Mouse (Mus musculus): ENCODE measurements at regions not wholly inside any gene's neighbourhood (a gene's known extent, or its start where the extent isn't known, plus 50 kb on each side); places are given as distances from the start of the nearest gene placed in this dataset.

DNA sequence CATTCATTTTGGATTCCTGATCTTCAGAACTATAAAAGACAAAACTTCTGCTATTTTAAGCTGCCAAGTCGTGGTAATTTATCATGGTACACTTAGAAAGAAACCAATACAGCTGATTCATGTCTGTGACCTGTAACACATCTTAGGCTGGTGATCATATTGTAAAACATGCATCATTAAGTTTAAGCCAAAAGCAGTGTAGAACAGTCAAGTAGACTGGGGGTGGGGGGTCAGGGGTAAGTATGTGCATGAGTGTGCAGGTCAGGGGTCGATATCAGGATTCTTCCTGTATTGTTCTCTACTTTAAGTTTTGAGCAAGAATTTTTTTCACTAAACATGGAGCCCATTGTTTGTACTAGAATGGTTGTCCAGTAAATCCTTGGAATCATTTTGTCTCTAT lies 160.7 kb downstream of the Calcrl start:
- no peak for DNase-seq (ENCODE audit: low spot score in 2 of 2)

DNA sequence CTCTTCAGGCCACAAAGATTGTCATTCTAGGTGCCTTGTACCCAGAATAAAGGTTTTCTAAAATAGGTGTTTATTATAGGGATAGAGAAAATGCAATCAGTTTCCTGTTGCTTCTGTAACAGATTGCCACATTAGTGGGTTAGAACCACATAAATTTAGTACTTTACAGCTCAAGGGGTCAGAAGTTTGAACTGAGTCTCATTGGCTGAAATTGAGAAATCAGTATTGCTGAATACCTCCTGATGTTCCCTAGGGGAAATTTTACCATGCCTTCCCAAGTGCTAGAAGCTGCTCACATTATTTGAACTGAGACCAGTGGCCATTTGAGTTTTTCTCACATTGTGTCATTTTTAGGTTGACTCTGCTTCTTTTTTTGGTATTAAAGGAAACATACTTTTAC lies 160.2 kb downstream of the Calcrl start:
- DNase-seq (ENCODE audit: low spot score in 2 of 2): no peak

DNA sequence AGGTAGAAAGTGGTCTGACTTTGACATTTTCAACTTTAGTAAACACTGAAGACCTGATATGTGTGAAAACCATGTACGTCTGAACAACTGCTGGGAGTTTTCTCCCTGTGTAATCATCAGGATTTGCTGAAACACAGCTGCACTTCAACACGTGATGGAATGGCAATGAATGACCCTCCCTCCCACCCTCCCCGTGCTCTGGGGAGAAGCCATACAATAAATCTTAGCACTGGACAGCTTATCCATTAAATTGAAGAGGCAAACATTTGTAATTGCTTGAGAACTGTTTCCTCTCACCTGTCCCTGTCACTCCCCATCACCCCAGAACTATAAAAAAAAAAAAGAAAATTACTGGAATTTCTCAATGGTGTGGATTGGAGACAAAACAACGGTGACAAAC lies 159.1 kb downstream of the Calcrl start:
- DNase-seq (ENCODE audit: low spot score in 2 of 2): no peak

DNA sequence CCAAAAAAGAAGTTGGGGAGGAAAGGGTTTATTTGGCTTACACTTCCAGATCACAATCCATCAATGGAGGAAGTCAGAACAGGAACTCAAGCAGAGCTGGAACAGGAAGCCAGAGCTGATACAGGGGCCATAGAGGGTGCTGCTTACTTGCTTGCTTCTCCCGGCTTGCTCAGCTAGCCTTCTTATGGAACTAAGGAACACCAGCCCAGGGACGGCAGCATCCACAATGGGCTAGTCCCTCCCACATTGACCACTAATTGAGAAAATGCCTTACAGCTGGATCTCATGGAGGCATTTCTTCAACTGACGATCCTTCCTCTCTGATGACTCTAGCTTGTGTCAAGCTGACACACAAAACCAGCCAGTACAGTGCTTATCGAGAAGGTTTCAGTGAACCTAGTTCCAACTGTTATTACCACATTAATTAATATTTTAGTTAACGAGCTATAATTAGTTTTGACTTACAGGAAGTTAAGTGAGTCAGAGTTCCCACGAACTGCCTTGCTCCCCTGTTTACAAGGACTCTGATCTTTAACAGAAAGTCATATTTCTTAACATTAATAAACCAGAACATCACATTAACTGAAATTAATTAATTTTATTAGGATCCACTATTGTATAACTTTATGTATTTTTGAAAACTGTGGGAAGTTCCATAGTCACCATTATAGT lies 158.2 kb downstream of the Calcrl start:
- no peak for DNase-seq (ENCODE audit: low spot score in 2 of 2)

DNA sequence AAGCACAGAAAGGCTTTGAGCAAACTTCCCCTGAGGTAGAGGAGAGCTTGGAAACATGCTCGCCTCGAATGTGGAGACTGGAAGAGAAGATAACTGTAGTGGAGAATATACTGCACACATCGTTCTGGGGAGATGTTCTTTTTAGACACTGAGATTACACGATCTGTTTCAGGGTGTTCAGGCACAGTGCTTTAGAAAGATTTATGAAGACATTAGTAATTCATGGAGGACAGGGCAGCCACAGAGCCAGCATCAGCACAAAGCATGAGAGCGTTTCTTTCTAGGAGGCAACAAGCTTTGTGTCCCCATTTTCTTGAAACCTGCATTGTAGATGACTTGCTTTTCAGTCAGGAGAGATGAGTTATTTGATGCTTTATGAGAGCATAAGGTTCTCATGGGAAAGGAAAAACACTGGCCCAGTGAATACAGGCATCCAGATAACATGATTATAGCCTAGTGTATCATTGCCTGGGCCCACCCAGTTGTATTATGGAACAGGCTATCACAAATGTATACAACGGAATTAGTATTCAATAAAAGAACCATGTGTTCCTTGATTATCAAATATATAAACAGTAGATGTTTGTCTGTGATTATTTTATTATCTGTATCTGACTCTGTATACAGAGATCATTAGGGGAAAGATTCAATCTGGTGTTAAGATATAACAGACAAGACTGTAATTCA lies 151.0 kb downstream of the Calcrl start:
- DNase-seq (ENCODE audit: low spot score in 2 of 2): no peak

DNA sequence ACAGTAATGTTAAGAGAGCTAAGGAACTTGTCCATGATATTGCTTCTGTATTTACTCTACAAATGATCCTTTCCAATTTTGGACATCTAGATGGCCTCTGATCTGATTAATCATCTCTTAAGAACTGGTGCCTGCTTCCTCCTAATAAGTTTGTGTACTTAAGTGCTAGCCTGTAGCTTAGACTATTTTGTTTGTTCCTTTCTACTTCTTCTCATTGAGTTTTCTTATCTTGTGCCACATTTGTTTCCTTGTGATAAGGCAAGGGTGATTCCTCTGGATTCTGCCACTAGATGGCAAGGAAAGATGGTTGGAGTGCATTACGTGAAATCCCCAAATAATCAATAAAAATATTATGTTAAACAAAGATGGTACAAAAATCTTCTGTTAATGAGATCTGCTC lies 148.0 kb downstream of the Calcrl start:
- no peak for DNase-seq (ENCODE audit: low spot score in 2 of 2)

Small RNA genes lying in the stretch of these regions (microRNA-seq; reads per million reads assigned to microRNA genes)
- gene Gm25972: 0 reads per million in 2 experiments
